Mouse (Mus musculus) MEL (cell line): Measurements from ENCODE around the gene Qsox2. TPM values are rescaled to one million over a fixed set of nuclear protein-coding genes. Genes with fewer than 3 reads are reported as not detected.
A peak's percentile ranks its signal among the peaks of the same experiment; 100 is the strongest.

ENCODE experiments used
- DNase-seq: peaks from one replicate; pipeline ENCODE4 v3.0.0; 2011; ENCODE audit warnings: low read depth, low spot score
- H3K27ac ChIP-seq: 2 replicates; pipeline ENCODE4 v1.5.1; 2012; ENCODE audit warnings: low read depth, mild to moderate bottlenecking, control low read depth, low read length, moderate library complexity; ENCODE audit not compliant: control insufficient read depth
- H3K27me3 ChIP-seq, 2 experiments: fragments of 150-350 bp in 1 of 2; sonication (generic) in 1 of 2; 2 replicates each; pipeline ENCODE4 v1.6.1; 2012; ENCODE audit warnings: low read length in 2 of 2, mild to moderate bottlenecking in 2 of 2, improper control_type of control experiment in 1 of 2, moderate library complexity in 1 of 2; ENCODE audit not compliant: insufficient read depth in 2 of 2, control insufficient read depth in 1 of 2
- H3K36me3 ChIP-seq, 2 experiments: 2 replicates each; pipeline ENCODE4 v1.6.1; 2012 to 2014; ENCODE audit warnings: low read length in 2 of 2, improper control_type of control experiment in 1 of 2, inconsistent platforms in 1 of 2, mild to moderate bottlenecking in 1 of 2; ENCODE audit not compliant: insufficient read depth in 2 of 2, control insufficient read depth in 1 of 2
- H3K4me1 ChIP-seq, 2 experiments: fragments of 150-350 bp in 1 of 2; sonication (generic) in 1 of 2; 2 replicates each; pipeline ENCODE4 v1.6.1; 2012; ENCODE audit warnings: low read length in 2 of 2, improper control_type of control experiment in 1 of 2, mild to moderate bottlenecking in 1 of 2; ENCODE audit not compliant: insufficient read depth in 2 of 2, control insufficient read depth in 1 of 2
- H3K4me3 ChIP-seq, 2 experiments: fragments of 150-350 bp in 1 of 2; sonication (generic) in 1 of 2; 2 replicates each; pipeline ENCODE4 v1.5.1; 2012; ENCODE audit warnings: low read depth in 2 of 2, low read length in 2 of 2, mild to moderate bottlenecking in 2 of 2, moderate library complexity in 2 of 2, control low read depth in 1 of 2, improper control_type of control experiment in 1 of 2; ENCODE audit not compliant: control insufficient read depth in 1 of 2, insufficient read depth in 1 of 2
- H3K79me2 ChIP-seq: 2 replicates; pipeline ENCODE4 v1.6.1; 2012; ENCODE audit warnings: mild to moderate bottlenecking, low read length, moderate library complexity; ENCODE audit not compliant: control insufficient read depth, poor library complexity, insufficient read depth
- H3K9ac ChIP-seq: 2 replicates; pipeline ENCODE4 v1.6.1; 2012; ENCODE audit warnings: low read depth, mild to moderate bottlenecking, control low read depth, low read length, moderate library complexity; ENCODE audit not compliant: control insufficient read depth, poor library complexity, severe bottlenecking
- H3K9me3 ChIP-seq: fragments of 150-350 bp; sonication (generic); replicated peaks from 2 replicates; pipeline ENCODE4 v1.6.1; 2012; ENCODE audit warnings: mild to moderate bottlenecking, low read length, improper control_type of control experiment, moderate library complexity; ENCODE audit not compliant: insufficient read depth
- BHLHE40 ChIP-seq: IDR thresholded peaks from 2 replicates; pipeline ENCODE4 v1.6.1; 2012; ENCODE audit warnings: low read depth, mild to moderate bottlenecking, inconsistent platforms, low read length, improper control_type of control experiment, borderline replicate concordance
- CHD1 ChIP-seq: IDR thresholded peaks from 2 replicates; pipeline ENCODE4 v1.6.1; 2012; ENCODE audit warnings: low read depth, mild to moderate bottlenecking, inconsistent platforms, low read length, improper control_type of control experiment
- ELF1 ChIP-seq: IDR thresholded peaks from 2 replicates; pipeline ENCODE4 v1.6.1; 2014; ENCODE audit warnings: low read depth, mild to moderate bottlenecking, inconsistent platforms, low read length, improper control_type of control experiment, moderate library complexity
- EP300 ChIP-seq, 2 experiments: IDR thresholded peaks; 2 replicates each; pipeline ENCODE4 v1.6.1; 2011; ENCODE audit warnings: improper control_type of control experiment in 2 of 2, low read length in 2 of 2, low read depth in 1 of 2, mild to moderate bottlenecking in 1 of 2
- GATA1 ChIP-seq: IDR thresholded peaks from 2 replicates; pipeline ENCODE4 v1.6.1; 2011; ENCODE audit warnings: low read depth, low read length, improper control_type of control experiment
- HCFC1 ChIP-seq: IDR thresholded peaks from 2 replicates; pipeline ENCODE4 v1.6.1; 2012; ENCODE audit warnings: low read depth, mild to moderate bottlenecking, inconsistent platforms, low read length, improper control_type of control experiment, moderate library complexity
- JUND ChIP-seq: IDR thresholded peaks from 2 replicates; pipeline ENCODE4 v1.6.1; 2011; ENCODE audit warnings: low read depth, mild to moderate bottlenecking, improper control_type of control experiment, low read length
- MAFK ChIP-seq: IDR thresholded peaks from 2 replicates; pipeline ENCODE4 v1.6.1; 2011; ENCODE audit warnings: low read depth, mild to moderate bottlenecking, low read length, improper control_type of control experiment, borderline replicate concordance
- MAZ ChIP-seq: IDR thresholded peaks from 2 replicates; pipeline ENCODE4 v1.6.1; 2012; ENCODE audit warnings: low read depth, mild to moderate bottlenecking, inconsistent platforms, low read length, improper control_type of control experiment
- MYB ChIP-seq: IDR thresholded peaks from 2 replicates; pipeline ENCODE4 v1.6.1; 2011; ENCODE audit warnings: mild to moderate bottlenecking, low read depth, low read length, improper control_type of control experiment
- POLR2A ChIP-seq, 2 experiments: IDR thresholded peaks; 2 replicates each; pipeline ENCODE4 v1.6.1; 2011 to 2012; ENCODE audit warnings: low read length in 2 of 2, mild to moderate bottlenecking in 2 of 2, control low read depth in 1 of 2, improper control_type of control experiment in 1 of 2, low read depth in 1 of 2, moderate library complexity in 1 of 2; ENCODE audit not compliant: control insufficient read depth in 1 of 2, insufficient read depth in 1 of 2, poor library complexity in 1 of 2
- POLR2AphosphoS5 ChIP-seq: IDR thresholded peaks from 2 replicates; pipeline ENCODE4 v1.6.1; 2012; ENCODE audit warnings: low read depth, borderline replicate concordance, mild to moderate bottlenecking, inconsistent platforms, low read length, moderate library complexity, mixed read lengths
- SIN3A ChIP-seq: IDR thresholded peaks from 2 replicates; pipeline ENCODE4 v1.6.1; 2012; ENCODE audit warnings: low read length, improper control_type of control experiment, inconsistent platforms
- SMC3 ChIP-seq: IDR thresholded peaks from 2 replicates; pipeline ENCODE4 v1.6.1; 2011; ENCODE audit warnings: low read depth, low read length, improper control_type of control experiment
- TAL1 ChIP-seq: IDR thresholded peaks from 2 replicates; pipeline ENCODE4 v1.6.1; 2012; ENCODE audit warnings: mild to moderate bottlenecking, inconsistent platforms, low read length, moderate library complexity, mixed read lengths
- TBP ChIP-seq: IDR thresholded peaks from 2 replicates; pipeline ENCODE4 v1.8.0; 2011; ENCODE audit warnings: low read depth, low read length, improper control_type of control experiment
- TCF12 ChIP-seq: IDR thresholded peaks from 2 replicates; pipeline ENCODE4 v1.6.1; 2014; ENCODE audit warnings: low read depth, mild to moderate bottlenecking, inconsistent platforms, low read length, improper control_type of control experiment, moderate library complexity
- ZKSCAN1 ChIP-seq: IDR thresholded peaks from 2 replicates; pipeline ENCODE4 v1.6.1; 2012; ENCODE audit warnings: low read depth, mild to moderate bottlenecking, inconsistent platforms, low read length, improper control_type of control experiment, moderate library complexity
- ZNF384 ChIP-seq: IDR thresholded peaks from 2 replicates; pipeline ENCODE4 v1.6.1; 2012; ENCODE audit warnings: low read depth, mild to moderate bottlenecking, inconsistent platforms, low read length, improper control_type of control experiment
- polyA plus RNA-seq, 2 experiments: library from polyadenylated mRNA; stranded (reverse) in 1 of 2; unstranded in 1 of 2; fragments of >175 nt in 1 of 2; fragments of >200 nt in 1 of 2; gene quantifications; 2 replicates each; pipeline versions ENCODE4 v1.2.1 to v1.2.4; 2012; ENCODE audit warnings: low replicate concordance in 2 of 2, low read depth in 1 of 2; ENCODE audit not compliant: insufficient read length in 2 of 2, insufficient read depth in 1 of 2, missing spikeins in 1 of 2
- total RNA-seq: library from RNA; depleted of rRNA; stranded (reverse); fragments of 300-350 nt; gene quantifications from 2 replicates; pipeline ENCODE4 v1.2.3, GENCODE M21; 2012

Qsox2 gene
- total and polyA plus RNA-seq, 3 experiments = 12.1 to 17.0 TPM; not detected in 1

GRCm38 (mm10) chr2:26214526-26214925 is 22.8 kb downstream of the Qsox2 start:
- peaks cover 0 to 2% of the 10 kb centered on the region in 2 experiments; a peak in 2 of 4 replicates for H3K36me3 ChIP-seq
- TF ChIP-seq EP300 (IDR thresholded peaks at IDR 0.05; ENCODE audit: low read depth in 1 of 2, low read length in 2 of 2) (peak; percentile 16 to 61; a peak in 2 of 4 replicates), TCF12 (0 out of 2 replicates have a peak, but pooled peaks have one; percentile 20), SMC3 (no peak), POLR2AphosphoS5 (no peak), CHD1 (no peak), POLR2A (IDR thresholded peaks at IDR 0.05; ENCODE audit: control insufficient read depth in 1 of 2, insufficient read depth in 1 of 2, low read depth in 1 of 2, low read length in 2 of 2, poor library complexity in 1 of 2) (no peak), MYB (0 out of 2 replicates have a peak, but pooled peaks have one; percentile 12), TAL1 (peak; percentile 63), HCFC1 (no peak), GATA1 (no peak)
- TF ChIP-seq, all 39 proteins: peak for 4

GRCm38 (mm10) chr2:26209566-26209965 is 27.8 kb downstream of the Qsox2 start:
- TF ChIP-seq MAFK (no peak), ZNF384 (no peak), ZKSCAN1 (no peak), TBP (no peak), JUND (no peak), BHLHE40 (no peak), MAZ (no peak), ELF1 (no peak), GATA1 (no peak), SMC3 (no peak), SIN3A (no peak)
- TF ChIP-seq, all 39 proteins: peak for 0
- H3K27me3 ChIP-seq = no peaks in the 10 kb centered on the region
- no peak overlapping the region for H3K9ac ChIP-seq
- H3K27ac ChIP-seq = no peak overlapping the region
- no peaks in the 10 kb centered on the region for H3K79me2 ChIP-seq
- no peaks in the 10 kb centered on the region for H3K9me3 ChIP-seq
- DNase-seq = no peak
- H3K4me1 ChIP-seq = peaks cover 0 to 5% of the 10 kb centered on the region in 2 experiments; a peak in 1 of 4 replicates
- H3K36me3 ChIP-seq = no peaks in the 10 kb centered on the region; a peak in 2 of 4 replicates
- no peak overlapping the region for H3K4me3 ChIP-seq

More at GRCm38 (mm10) chr2:26214526-26214925, 22.8 kb downstream of the Qsox2 start:
- Histone ChIP-seq H3K27me3 (no peaks in the 10 kb centered on the region), H3K79me2 (no peaks in the 10 kb centered on the region), H3K4me1 (peaks cover 0 to 7% of the 10 kb centered on the region in 2 experiments; a peak in 1 of 4 replicates), H3K27ac (no peak overlapping the region), H3K9ac (no peak overlapping the region), H3K4me3 (no peak overlapping the region), H3K9me3 (no peaks in the 10 kb centered on the region)
- DNase-seq = peak; percentile 58
